Mouse (Mus musculus) limb, embryonic 12.5 days (tissue): ENCODE results near the gene Klhl32. TPM values are rescaled to one million over a fixed set of nuclear protein-coding genes. Genes with fewer than 3 reads are reported as not detected.
"Not testable (repeated sequence)": the region's sequence is repeated elsewhere in the genome, so short reads cannot be mapped to it uniquely, and the experiment has no call there.

ENCODE experiments used
- ATAC-seq: fragments of 200-750 bp; cut with Nextera tagmentation; 2 replicates; pipeline ENCODE4 v1.8.0; 2017; ENCODE audit warnings: low read depth, moderate TSS enrichment; ENCODE audit not compliant: insufficient number of reproducible peaks, insufficient read depth, low FRiP score, low TSS enrichment
- H3K27ac ChIP-seq: fragments of 300-500 bp; sonication (generic); 2 replicates; pipeline ENCODE4 v1.5.1; 2016; ENCODE audit warnings: mild to moderate bottlenecking, moderate library complexity
- H3K27me3 ChIP-seq: fragments of 300-500 bp; sonication (generic); 2 replicates; pipeline ENCODE4 v1.6.1; 2016; ENCODE audit warnings: mild to moderate bottlenecking, moderate library complexity
- H3K36me3 ChIP-seq: fragments of 300-500 bp; sonication (generic); 2 replicates; pipeline ENCODE4 v1.6.1; 2016; ENCODE audit warnings: mild to moderate bottlenecking, moderate library complexity
- H3K4me1 ChIP-seq: fragments of 300-500 bp; sonication (generic); replicated peaks from 2 replicates; pipeline ENCODE4 v1.6.1; 2016
- H3K4me2 ChIP-seq: fragments of 300-500 bp; sonication (generic); 2 replicates; pipeline ENCODE4 v1.6.1; 2016; ENCODE audit warnings: mild to moderate bottlenecking, moderate library complexity
- H3K4me3 ChIP-seq: fragments of 300-500 bp; sonication (generic); replicated peaks from 2 replicates; pipeline ENCODE4 v1.5.1; 2016; ENCODE audit warnings: mild to moderate bottlenecking
- H3K9ac ChIP-seq: fragments of 300-500 bp; sonication (generic); replicated peaks from 2 replicates; pipeline ENCODE4 v1.6.1; 2016; ENCODE audit warnings: mild to moderate bottlenecking, moderate library complexity
- H3K9me3 ChIP-seq: fragments of 300-500 bp; sonication (generic); 2 replicates; pipeline ENCODE4 v1.6.1; 2016; ENCODE audit warnings: mild to moderate bottlenecking, moderate library complexity
- WGBS: fragments of 180-500 bp; shearing (Covaris S2); methylation state at CpG from one replicate; pipeline ENCODE4 v1.1.7; 2016; 5-methylcytosine and 5-hydroxymethylcytosine counted together
- polyA plus RNA-seq: library from polyadenylated mRNA; unstranded; fragments of >200 nt; fragmentation: Nextera tagmentation; extraction: Ambion mirVana; gene quantifications from 2 replicates; pipeline ENCODE4 v1.2.1, GENCODE M21; 2016

Klhl32 gene
- polyA plus RNA-seq, 1 experiment from 2014 or later, result 7.3 TPM

DNA sequence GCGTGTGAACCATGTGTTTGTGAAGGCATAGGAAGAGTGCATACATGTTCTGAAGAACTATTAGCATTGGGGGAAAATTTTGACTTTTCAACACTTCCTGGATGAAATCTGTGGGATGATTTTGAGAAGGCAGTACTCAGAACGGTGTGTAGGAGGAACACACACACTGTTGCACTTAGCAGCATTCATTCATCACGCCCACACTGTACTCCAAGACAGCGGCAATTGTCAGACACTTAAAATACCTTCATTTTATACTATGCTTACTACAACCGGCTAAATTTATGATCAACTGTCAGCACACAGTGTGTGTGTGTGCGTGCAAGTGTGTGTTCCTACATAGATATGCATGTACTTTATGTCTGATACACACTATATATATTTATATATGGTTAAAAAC lies 113.8 kb downstream of the Klhl32 start:
- Histone ChIP-seq H3K9me3 (no peaks in the 10 kb centered on the region), H3K27ac (no peak overlapping the region), H3K4me3 (no peak overlapping the region), H3K36me3 (no peaks in the 10 kb centered on the region), H3K4me1 (no peaks in the 10 kb centered on the region), H3K9ac (no peak overlapping the region), H3K4me2 (no peak overlapping the region), H3K27me3 (no peaks in the 10 kb centered on the region)
- 90% methylated on average over 6 of the region's 6 CpGs for WGBS
- ATAC-seq, result no peak

DNA sequence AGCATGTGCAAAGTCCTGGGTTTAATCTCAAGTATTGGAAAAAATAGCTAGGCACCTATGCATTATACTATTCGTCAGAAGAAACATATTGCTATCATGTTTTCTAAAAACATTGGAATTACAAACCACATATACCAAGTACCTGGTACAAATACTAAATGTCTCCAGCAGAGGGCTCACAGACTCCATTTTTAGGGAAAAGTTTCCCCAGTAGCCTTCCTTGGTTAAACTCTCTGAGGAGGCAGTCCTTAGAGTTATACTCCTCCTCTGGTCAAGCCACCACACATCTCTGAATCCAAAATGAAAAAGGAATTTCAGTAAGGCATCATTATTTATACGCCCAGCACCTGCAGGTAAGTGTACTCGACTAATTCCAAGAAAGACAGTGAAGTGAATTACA lies 130.1 kb downstream of the Klhl32 start:
- Histone ChIP-seq H3K4me3 (no peak overlapping the region), H3K9me3 (no peaks in the 10 kb centered on the region), H3K4me1 (no peaks in the 10 kb centered on the region), H3K4me2 (no peak overlapping the region), H3K27me3 (no peaks in the 10 kb centered on the region), H3K36me3 (no peaks in the 10 kb centered on the region), H3K9ac (no peak overlapping the region), H3K27ac (no peak overlapping the region)
- 33% methylated on average over 3 of the region's 3 CpGs for WGBS
- ATAC-seq, result no peak

DNA sequence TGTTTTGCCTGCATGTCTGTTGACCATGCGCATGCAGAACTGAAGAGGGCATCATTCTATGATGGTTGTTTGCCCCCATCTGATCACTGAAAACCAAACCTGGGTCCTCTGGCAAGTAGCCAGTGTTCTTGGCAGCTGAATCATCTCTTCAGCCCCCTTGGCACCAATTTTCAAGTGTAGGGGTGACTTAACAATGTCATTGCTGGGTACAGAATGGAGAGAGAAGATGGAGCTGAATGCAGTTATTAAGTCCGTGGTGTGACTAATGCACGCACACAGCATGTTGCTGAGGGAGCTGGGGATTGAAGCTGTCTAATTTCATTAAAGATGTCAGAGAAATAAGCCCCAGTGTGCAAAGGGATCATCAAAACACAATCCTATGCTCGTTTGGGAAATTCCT lies 135.4 kb downstream of the Klhl32 start:
- H3K9ac ChIP-seq, result no peak overlapping the region
- 83% methylated on average over 4 of the region's 4 CpGs for WGBS
- no peak overlapping the region for H3K4me3 ChIP-seq
- no peaks in the 10 kb centered on the region for H3K9me3 ChIP-seq
- H3K36me3 ChIP-seq, result no peaks in the 10 kb centered on the region
- no peak overlapping the region for H3K27ac ChIP-seq
- H3K4me2 ChIP-seq, result no peak overlapping the region
- H3K27me3 ChIP-seq, result no peaks in the 10 kb centered on the region
- no peak for ATAC-seq
- H3K4me1 ChIP-seq, result no peaks in the 10 kb centered on the region

DNA sequence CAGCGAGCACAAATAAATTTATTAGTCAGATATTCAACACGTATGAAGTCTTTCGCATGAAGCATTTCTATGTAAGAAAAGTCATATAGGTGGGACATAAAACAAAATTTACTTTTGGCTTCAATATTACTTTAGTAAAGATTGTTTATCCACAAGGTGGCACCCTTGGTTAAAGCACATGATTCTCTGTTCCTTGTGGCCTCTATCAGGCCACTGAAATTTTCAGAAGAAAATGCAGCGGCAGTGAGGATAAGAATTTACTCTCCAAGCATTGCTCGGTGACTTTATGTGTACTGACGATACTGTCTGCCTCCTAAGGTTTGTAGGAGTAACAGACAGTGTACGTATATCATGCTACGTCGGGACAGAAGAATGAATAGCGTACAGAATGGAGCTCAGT lies 136.6 kb downstream of the Klhl32 start:
- H3K27ac ChIP-seq, result no peak overlapping the region
- no peaks in the 10 kb centered on the region for H3K9me3 ChIP-seq
- ATAC-seq, result no peak
- no peaks in the 10 kb centered on the region for H3K4me1 ChIP-seq
- no peak overlapping the region for H3K4me3 ChIP-seq
- 82% methylated on average over 10 of the region's 10 CpGs for WGBS
- H3K36me3 ChIP-seq, result no peaks in the 10 kb centered on the region
- no peak overlapping the region for H3K4me2 ChIP-seq
- H3K27me3 ChIP-seq, result no peaks in the 10 kb centered on the region
- H3K9ac ChIP-seq, result no peak overlapping the region

DNA sequence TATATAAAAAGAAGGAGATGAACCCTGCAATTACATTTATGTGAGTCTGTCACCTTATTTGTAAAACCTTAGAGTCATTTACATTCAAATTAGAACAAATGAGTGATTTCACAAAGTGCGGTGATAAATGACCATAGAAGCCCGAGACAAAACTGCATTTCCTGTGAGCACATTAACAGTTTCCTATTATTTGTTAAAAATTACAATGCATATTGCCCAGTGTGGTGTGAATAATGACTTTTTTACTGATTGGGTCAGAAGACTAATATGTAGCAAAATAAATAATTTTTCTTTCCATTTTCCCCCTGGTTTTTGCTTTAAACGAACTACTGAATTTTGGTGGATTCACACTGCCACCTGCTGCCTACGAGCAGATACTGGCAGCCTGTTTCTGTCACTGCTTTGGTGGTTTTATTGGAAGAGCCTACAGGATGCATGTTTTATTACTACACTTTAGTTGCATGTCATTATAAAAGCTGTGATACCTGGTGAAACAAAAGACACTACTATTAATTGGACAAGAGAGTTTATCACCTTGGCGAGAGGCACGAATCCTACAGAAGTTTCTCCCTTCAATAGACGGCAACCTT lies 152.3 kb downstream of the Klhl32 start:
- Histone ChIP-seq H3K4me2 (no peak overlapping the region), H3K9me3 (no peaks in the 10 kb centered on the region), H3K4me3 (no peak overlapping the region), H3K36me3 (no peaks in the 10 kb centered on the region), H3K9ac (no peak overlapping the region), H3K4me1 (no peaks in the 10 kb centered on the region), H3K27me3 (no peaks in the 10 kb centered on the region), H3K27ac (no peak overlapping the region)
- ATAC-seq, result no peak
- WGBS, result 68% methylated on average over 7 of the region's 7 CpGs

DNA sequence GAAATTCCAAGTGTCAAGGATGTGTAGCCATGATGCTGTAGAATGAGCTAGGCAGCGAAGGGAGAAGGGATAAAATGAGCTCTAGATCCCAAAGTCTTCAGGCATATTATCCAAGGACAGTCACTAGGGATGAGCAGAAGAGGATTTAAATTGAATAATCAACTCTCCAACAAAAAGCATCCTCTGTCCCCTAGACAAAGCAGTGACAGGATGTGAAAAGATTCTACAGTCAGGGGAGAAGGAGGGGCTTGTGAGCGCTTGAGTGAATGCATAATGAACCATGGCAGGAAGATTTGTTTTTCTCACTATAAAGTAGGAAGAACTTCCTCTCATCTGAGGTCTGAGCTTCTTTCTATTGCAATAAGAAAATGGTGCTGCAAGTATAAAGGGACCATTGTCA lies 170.8 kb downstream of the Klhl32 start:
- H3K4me1 ChIP-seq, result no peaks in the 10 kb centered on the region
- H3K4me3 ChIP-seq, result no peak overlapping the region
- H3K36me3 ChIP-seq, result no peaks in the 10 kb centered on the region
- no peak overlapping the region for H3K27ac ChIP-seq
- H3K9ac ChIP-seq, result no peak overlapping the region
- H3K4me2 ChIP-seq, result no peak overlapping the region
- 84% methylated on average over 2 of the region's 2 CpGs for WGBS
- no peaks in the 10 kb centered on the region for H3K27me3 ChIP-seq
- no peak for ATAC-seq
- no peaks in the 10 kb centered on the region for H3K9me3 ChIP-seq

DNA sequence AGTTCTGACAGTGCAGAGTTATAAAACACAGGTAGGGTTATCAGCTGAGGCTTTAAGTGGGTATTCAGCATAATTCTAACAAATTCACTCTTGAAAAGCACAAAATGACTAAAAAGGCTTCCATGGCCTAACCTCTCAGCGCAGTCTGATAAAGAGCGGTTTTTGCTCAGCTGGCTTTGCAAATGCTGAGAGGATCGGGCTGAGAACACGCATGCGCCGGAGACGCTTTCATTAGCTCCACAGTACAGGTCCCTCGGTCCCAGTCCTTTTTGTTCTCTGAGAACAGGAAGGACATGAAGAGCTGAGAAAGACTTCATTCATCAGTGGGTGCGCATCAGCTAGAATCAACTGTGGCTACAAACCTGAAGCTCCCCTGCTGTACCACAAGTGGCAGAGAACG lies 180.9 kb downstream of the Klhl32 start:
- H3K9ac ChIP-seq, result no peak overlapping the region
- H3K9me3 ChIP-seq, result no peaks in the 10 kb centered on the region
- WGBS, result 93% methylated on average over 10 of the region's 10 CpGs
- no peaks in the 10 kb centered on the region for H3K36me3 ChIP-seq
- no peaks in the 10 kb centered on the region for H3K27me3 ChIP-seq
- H3K4me1 ChIP-seq, result no peaks in the 10 kb centered on the region
- H3K27ac ChIP-seq, result no peak overlapping the region
- H3K4me2 ChIP-seq, result no peak overlapping the region
- H3K4me3 ChIP-seq, result no peak overlapping the region
- ATAC-seq, result no peak

DNA sequence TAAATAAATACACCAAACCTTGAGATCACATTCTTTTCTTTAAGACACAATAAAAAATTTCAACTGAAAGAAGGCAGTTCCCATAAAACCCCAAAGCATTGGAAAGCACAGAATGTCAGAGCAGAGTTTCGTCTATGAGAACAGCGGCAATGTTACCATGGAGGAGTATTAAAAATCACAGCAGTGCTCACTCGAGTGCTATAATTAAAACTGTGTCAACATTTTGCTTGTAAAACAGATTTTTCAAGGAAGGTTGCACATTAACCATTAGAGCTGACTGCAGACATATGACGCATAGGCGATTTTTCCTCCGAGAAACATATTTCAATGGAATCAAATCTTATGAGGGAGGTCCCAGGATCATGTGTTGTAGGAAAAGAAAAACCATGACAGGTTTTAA lies 191.7 kb downstream of the Klhl32 start:
- ATAC-seq, result no peak
- WGBS, result 80% methylated on average over 6 of the region's 6 CpGs
- H3K9ac ChIP-seq, result no peak overlapping the region
- H3K27me3 ChIP-seq, result no peaks in the 10 kb centered on the region
- no peaks in the 10 kb centered on the region for H3K4me1 ChIP-seq
- no peak overlapping the region for H3K4me3 ChIP-seq
- no peak overlapping the region for H3K4me2 ChIP-seq
- no peaks in the 10 kb centered on the region for H3K36me3 ChIP-seq
- H3K27ac ChIP-seq, result no peak overlapping the region
- no peaks in the 10 kb centered on the region for H3K9me3 ChIP-seq

DNA sequence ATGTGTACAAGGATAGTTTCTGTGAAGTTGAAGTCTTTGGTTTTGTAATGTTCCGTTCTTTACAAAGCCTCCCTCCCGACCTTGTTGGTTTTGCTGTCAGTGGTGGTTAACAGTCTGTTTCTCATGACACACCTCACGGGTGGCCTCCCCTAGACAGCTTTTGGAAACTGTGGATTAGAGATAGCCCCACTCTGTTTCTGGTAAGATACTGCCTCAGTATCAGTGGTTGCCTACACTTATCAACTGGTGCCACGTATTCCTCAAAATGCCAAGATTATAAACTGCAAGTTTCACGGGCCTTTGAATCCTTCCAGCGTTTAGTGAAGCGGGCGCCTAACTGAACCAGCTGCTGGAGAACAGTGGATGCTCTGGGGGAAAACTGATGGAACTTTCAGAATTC lies 206.2 kb downstream of the Klhl32 start:
- not testable (repeated sequence) for ATAC-seq, H3K4me2 ChIP-seq, H3K36me3 ChIP-seq, H3K27me3 ChIP-seq, H3K4me3 ChIP-seq, H3K9me3 ChIP-seq, H3K4me1 ChIP-seq, H3K27ac ChIP-seq, H3K9ac ChIP-seq
- 86% methylated on average over 7 of the region's 8 CpGs for WGBS

DNA sequence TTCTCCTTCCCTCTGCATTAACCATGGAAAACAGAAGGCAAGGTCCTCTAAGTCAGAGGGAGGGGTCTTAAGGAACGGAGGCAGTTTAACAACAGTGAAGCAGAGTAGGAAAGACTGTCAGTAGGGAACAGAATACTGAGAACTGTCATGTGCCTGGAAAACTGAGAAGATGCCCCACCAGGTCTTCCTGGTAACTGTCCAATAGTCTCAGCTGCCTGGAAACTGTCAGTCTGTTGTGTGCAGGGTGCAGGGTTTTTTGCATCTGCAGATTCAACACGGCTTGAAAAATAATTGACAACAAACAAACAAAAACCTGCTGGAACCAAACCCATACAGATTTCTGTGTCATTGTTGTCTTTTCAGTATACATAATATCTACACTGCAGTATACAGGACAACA lies 208.6 kb downstream of the Klhl32 start:
- Histone ChIP-seq H3K4me2 (no peak overlapping the region), H3K9ac (no peak overlapping the region), H3K27ac (no peak overlapping the region), H3K4me3 (no peak overlapping the region), H3K36me3 (no peaks in the 10 kb centered on the region), H3K9me3 (no peaks in the 10 kb centered on the region), H3K4me1 (no peaks in the 10 kb centered on the region), H3K27me3 (no peaks in the 10 kb centered on the region)
- WGBS, result 87% methylated on average over 2 of the region's 2 CpGs
- no peak for ATAC-seq

DNA sequence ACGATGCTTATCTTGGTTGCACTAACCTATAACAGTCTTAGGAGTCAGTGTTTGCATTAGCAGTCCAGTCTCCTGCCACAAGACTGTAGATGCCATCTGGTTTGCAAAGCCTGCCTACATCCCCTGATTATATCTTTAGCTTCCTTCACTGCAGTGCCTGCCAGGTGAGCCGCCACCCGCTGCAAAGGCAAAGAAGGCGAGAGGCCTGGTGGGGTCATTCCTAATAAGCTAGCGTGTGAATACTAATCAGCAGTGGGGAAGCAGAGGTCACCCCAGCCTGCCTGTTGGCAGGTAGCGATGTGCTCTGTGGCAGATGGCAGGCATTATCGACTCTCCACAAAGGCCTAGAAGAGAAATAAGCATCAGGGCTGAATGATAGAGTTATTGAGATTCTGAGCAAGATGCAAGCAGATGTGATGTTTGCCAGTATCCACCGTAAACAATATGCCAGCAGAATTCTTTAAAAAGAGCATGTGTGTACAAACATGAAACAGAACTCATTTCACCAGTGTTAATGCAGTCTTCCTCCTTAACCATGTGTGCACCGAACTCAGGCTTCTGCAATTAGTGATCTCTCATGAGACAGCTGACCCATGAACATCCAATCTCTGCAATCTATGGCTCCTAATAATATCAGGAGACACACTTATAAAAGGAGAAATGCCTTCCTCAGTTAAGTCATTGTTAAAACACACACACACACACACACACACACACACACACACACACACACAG lies 219.6 kb downstream of the Klhl32 start:
- Histone ChIP-seq H3K27ac (no peak overlapping the region), H3K36me3 (no peaks in the 10 kb centered on the region), H3K27me3 (no peaks in the 10 kb centered on the region), H3K9ac (no peak overlapping the region), H3K9me3 (no peaks in the 10 kb centered on the region), H3K4me3 (no peak overlapping the region), H3K4me2 (no peak overlapping the region), H3K4me1 (no peaks in the 10 kb centered on the region)
- no peak for ATAC-seq
- 69% methylated on average over 9 of the region's 9 CpGs for WGBS

DNA sequence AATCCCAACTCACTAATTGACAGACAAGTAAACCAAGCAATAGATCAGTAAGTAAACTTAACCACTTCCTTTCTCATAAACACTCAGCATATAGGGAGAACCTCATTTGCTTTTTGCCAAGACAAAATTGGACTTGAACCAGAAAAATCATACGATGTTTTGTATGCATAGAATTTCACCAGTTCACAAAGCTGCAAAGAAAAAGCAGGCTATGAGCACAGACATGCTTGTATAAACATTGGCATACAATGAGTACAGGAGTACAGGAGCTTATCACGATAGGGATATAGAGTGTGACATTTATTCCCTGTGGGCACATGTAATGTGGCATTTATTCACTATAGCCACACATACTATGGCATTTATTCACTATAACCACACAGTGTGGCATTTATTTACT lies 220.5 kb downstream of the Klhl32 start:
- Histone ChIP-seq H3K27ac (no peak overlapping the region), H3K9me3 (no peaks in the 10 kb centered on the region), H3K4me1 (0 out of 2 replicates have a peak, but pooled peaks cover 3% of the 10 kb centered on the region), H3K4me2 (no peak overlapping the region), H3K9ac (no peak overlapping the region), H3K4me3 (no peak overlapping the region), H3K36me3 (no peaks in the 10 kb centered on the region), H3K27me3 (no peaks in the 10 kb centered on the region)
- ATAC-seq, result no peak
- WGBS, result 79% methylated on average over 2 of the region's 2 CpGs
